Mouse (Mus musculus): ENCODE measurements around the gene L3mbtl4.

DNA sequence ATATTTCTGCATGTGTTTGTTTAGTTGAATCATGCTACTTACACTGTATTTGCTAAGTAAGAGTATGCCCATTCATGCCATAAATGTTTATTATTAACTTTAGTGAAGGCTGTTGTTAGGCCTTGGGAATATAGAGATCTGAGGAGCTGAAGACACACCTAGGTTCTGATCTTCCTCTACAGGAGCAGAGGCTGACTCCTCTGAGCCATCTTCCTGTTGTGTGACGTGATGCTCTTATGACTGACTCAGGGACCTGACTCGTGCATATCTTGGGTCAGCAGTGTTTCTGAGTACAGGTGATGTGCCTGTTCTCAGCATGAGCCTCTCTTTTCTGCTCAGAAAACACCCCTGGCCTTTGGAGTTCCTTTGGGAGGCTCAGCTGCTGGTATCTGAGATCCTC lies 7.3 kb downstream of the L3mbtl4 start:
- TF ChIP-seq CTCF (IDR thresholded peaks at IDR 0.05; ENCODE audit: low read depth) = no peak
- no peak for TF ChIP-seq EP300 (IDR thresholded peaks at IDR 0.05; ENCODE audit: low read depth)

Measured in heart, postnatal 0 days (tissue).